Mouse (Mus musculus): ENCODE measurements around the gene Kat5. TPM values are rescaled to one million over a fixed set of nuclear protein-coding genes. Genes with fewer than 3 reads are reported as not detected.

The Kat5 gene
- total and polyA plus RNA-seq, 3 experiments, result 54.5 to 67.6 TPM; not detected in 1

DNA sequence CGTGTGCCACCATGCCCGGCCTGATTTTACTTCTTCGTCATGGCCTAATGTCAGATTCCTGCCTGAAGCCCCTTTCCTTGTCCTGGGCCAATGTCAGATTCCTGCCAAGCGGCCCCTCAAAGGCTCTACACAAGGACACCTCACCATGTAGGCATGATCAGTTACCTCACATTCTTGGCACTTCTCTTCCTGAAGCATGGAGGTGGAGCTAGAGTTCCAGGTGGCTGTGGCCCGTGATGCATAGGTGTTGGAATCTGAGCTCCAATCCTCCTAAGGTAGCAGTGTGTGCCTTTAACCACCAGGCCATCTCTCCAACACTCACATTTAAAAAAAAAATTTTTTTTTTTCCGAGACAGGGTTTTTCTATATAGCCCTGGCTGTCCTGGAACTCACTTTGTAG, 29.3 kb downstream of the Kat5 start:
- no peaks in the 10 kb centered on the region for H3K9me3 ChIP-seq (replicated peaks; ENCODE audit: insufficient read depth, low read length)
- no peaks in the 10 kb centered on the region for H3K36me3 ChIP-seq (ENCODE audit: control insufficient read depth in 1 of 2, insufficient read depth in 2 of 2, low read length in 2 of 2)
- no peak overlapping the region for H3K4me3 ChIP-seq (ENCODE audit: control insufficient read depth in 1 of 2, insufficient read depth in 1 of 2, low read depth in 2 of 2, low read length in 2 of 2)
- TF ChIP-seq EP300 (IDR thresholded peaks at IDR 0.05; ENCODE audit: low read depth in 1 of 2, low read length in 2 of 2) (no peak), MAX (IDR thresholded peaks at IDR 0.05; ENCODE audit: low read length) (no peak), NELFE (IDR thresholded peaks at IDR 0.05; ENCODE audit: low read depth, low read length) (no peak), HCFC1 (IDR thresholded peaks at IDR 0.05; ENCODE audit: low read depth, low read length) (no peak), RAD21 (IDR thresholded peaks at IDR 0.05; ENCODE audit: low read depth, low read length) (no peak), MAFK (IDR thresholded peaks at IDR 0.05; ENCODE audit: borderline replicate concordance, low read depth, low read length) (no peak), UBTF (IDR thresholded peaks at IDR 0.05; ENCODE audit: borderline replicate concordance, insufficient read depth, low read depth, low read length) (no peak), USF1 (IDR thresholded peaks at IDR 0.05; ENCODE audit: low read depth, low read length) (no peak), ZC3H11A (IDR thresholded peaks at IDR 0.05; ENCODE audit: low read depth, low read length) (no peak), E2F4 (IDR thresholded peaks at IDR 0.05; ENCODE audit: borderline replicate concordance, low read depth, low read length) (no peak), ETS1 (IDR thresholded peaks at IDR 0.05; ENCODE audit: low read depth, low read length) (no peak), KAT2A (conservative IDR thresholded peaks at IDR 0.05; ENCODE audit: low read depth, low read length) (no peak), CHD1 (IDR thresholded peaks at IDR 0.05; ENCODE audit: low read depth, low read length) (no peak), CHD2 (IDR thresholded peaks at IDR 0.05; ENCODE audit: low read length) (no peak), POLR2A (IDR thresholded peaks at IDR 0.05; ENCODE audit: control insufficient read depth in 1 of 2, insufficient read depth in 1 of 2, low read depth in 1 of 2, low read length in 2 of 2, poor library complexity in 1 of 2) (no peak), JUND (IDR thresholded peaks at IDR 0.05; ENCODE audit: low read depth, low read length) (no peak), BHLHE40 (IDR thresholded peaks at IDR 0.05; ENCODE audit: borderline replicate concordance, low read depth, low read length) (no peak), MAZ (IDR thresholded peaks at IDR 0.05; ENCODE audit: low read depth, low read length) (no peak), RCOR1 (IDR thresholded peaks at IDR 0.05; ENCODE audit: low read depth, low read length) (no peak)
- no peak for DNase-seq (ENCODE audit: low read depth, low spot score)
- H3K27ac ChIP-seq (ENCODE audit: control insufficient read depth, low read depth, low read length), result no peak overlapping the region
- H3K79me2 ChIP-seq (ENCODE audit: control insufficient read depth, insufficient read depth, low read length, poor library complexity), result no peaks in the 10 kb centered on the region
- no peaks in the 10 kb centered on the region for H3K4me1 ChIP-seq (ENCODE audit: control insufficient read depth in 1 of 2, insufficient read depth in 2 of 2, low read length in 2 of 2)
- H3K9ac ChIP-seq (ENCODE audit: control insufficient read depth, low read depth, low read length, poor library complexity, severe bottlenecking), result no peak overlapping the region
- peaks cover 1 to 11% of the 10 kb centered on the region in 2 experiments; a peak in 3 of 4 replicates for H3K27me3 ChIP-seq (ENCODE audit: control insufficient read depth in 1 of 2, insufficient read depth in 2 of 2, low read length in 2 of 2)

- Histone ChIP-seq H3K27ac (ENCODE audit: control insufficient read depth, low read depth, low read length) (no peak overlapping the region), H3K79me2 (ENCODE audit: control insufficient read depth, insufficient read depth, low read length, poor library complexity) (no peaks in the 10 kb centered on the region), H3K9me3 (replicated peaks; ENCODE audit: insufficient read depth, low read length) (no peaks in the 10 kb centered on the region), H3K4me3 (ENCODE audit: control insufficient read depth in 1 of 2, insufficient read depth in 1 of 2, low read depth in 2 of 2, low read length in 2 of 2) (no peak overlapping the region), H3K4me1 (ENCODE audit: control insufficient read depth in 1 of 2, insufficient read depth in 2 of 2, low read length in 2 of 2) (no peaks in the 10 kb centered on the region), H3K36me3 (ENCODE audit: control insufficient read depth in 1 of 2, insufficient read depth in 2 of 2, low read length in 2 of 2) (no peaks in the 10 kb centered on the region), H3K9ac (ENCODE audit: control insufficient read depth, low read depth, low read length, poor library complexity, severe bottlenecking) (no peak overlapping the region), H3K27me3 (ENCODE audit: control insufficient read depth in 1 of 2, insufficient read depth in 2 of 2, low read length in 2 of 2) (peaks cover 1 to 7% of the 10 kb centered on the region in 2 experiments; a peak in 3 of 4 replicates)
- no peak for DNase-seq (ENCODE audit: low read depth, low spot score)
- no peak for TF ChIP-seq CHD2 (IDR thresholded peaks at IDR 0.05; ENCODE audit: low read length)
- TF ChIP-seq ZNF384 (IDR thresholded peaks at IDR 0.05; ENCODE audit: low read depth, low read length), result no peak
- no peak for TF ChIP-seq CHD1 (IDR thresholded peaks at IDR 0.05; ENCODE audit: low read depth, low read length)
- TF ChIP-seq TCF12 (IDR thresholded peaks at IDR 0.05; ENCODE audit: low read depth, low read length), result no peak
- TF ChIP-seq USF2 (IDR thresholded peaks at IDR 0.05; ENCODE audit: borderline replicate concordance in 1 of 2, insufficient read depth in 1 of 2, low read depth in 1 of 2, low read length in 2 of 2), result no peak
- no peak for TF ChIP-seq ELF1 (IDR thresholded peaks at IDR 0.05; ENCODE audit: low read depth, low read length)
- TF ChIP-seq SMC3 (IDR thresholded peaks at IDR 0.05; ENCODE audit: low read depth, low read length), result no peak
- no peak for TF ChIP-seq SIN3A (IDR thresholded peaks at IDR 0.05; ENCODE audit: low read length)
- TF ChIP-seq MYB (IDR thresholded peaks at IDR 0.05; ENCODE audit: low read depth, low read length), result no peak
Observed at GRCm38 (mm10) chr19:5579971-5580370, 30.1 kb downstream of the Kat5 start.

Data from MEL (cell line).